ENCODE assay signal across 14 mouse cellular contexts in the genomic region with DNA sequence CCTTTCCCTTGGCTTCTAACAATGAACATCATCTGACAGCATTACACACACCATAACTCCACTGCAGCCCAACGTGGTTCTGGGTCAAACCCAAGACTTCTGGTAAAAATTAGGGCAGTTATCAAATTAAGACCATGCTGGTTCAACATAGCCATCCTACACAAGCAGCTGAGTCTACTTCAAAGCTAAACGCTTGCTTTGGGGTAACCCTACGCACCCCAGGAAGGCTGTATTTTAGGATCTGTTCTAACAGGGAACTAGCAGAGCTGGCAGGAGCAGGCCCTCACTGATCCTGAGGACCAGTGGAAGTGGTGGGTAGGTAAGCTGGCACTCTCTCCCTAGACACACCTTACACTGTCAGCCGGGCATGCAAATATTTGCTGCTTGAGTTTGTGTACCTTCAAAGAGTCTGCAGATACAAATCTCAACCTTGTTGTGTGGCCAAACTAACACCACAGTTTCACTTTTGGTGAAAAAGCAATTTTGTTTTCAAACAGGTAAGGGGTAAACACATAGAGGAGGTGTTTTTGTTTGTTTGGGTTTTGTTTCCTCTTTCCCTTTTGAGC. TPM values are rescaled to one million over a fixed set of nuclear protein-coding genes. Genes with fewer than 3 reads are reported as not detected.
DNase-seq lines count a peak whose midpoint lies in the region; ATAC-seq and TF ChIP-seq lines count a peak whose summit lies in the region.
"Had no signal": no experiment of that assay in that cellular context is flagged by ENCODE, and none has a peak within 500 bp of the region (broad histone marks: within the 10 kb centered on the region; RNA-seq: fewer than 3 reads in every experiment).

No protein-coding gene starts in this region.

- intact Hi-C loops in heart, postnatal 10 days (cut with DNase I) = no loop called here

- no peaks in the 10 kb centered on the region for H3K27me3 ChIP-seq in liver, postnatal 0 days (ENCODE audit: insufficient read depth, low read length)
- H3K27me3 ChIP-seq: limb, embryonic 12.5 days; liver, embryonic 15.5 days had no signal

- TF ChIP-seq EP300 in liver, postnatal 0 days (IDR thresholded peaks at IDR 0.05; ENCODE audit: low read depth) = no peak

- no peak for ATAC-seq in liver, postnatal 0 days

- no peaks in the 10 kb centered on the region for H3K9me3 ChIP-seq in liver, postnatal 0 days (ENCODE audit: low read length)
- H3K9me3 ChIP-seq: forebrain, embryonic 10.5 days; limb, embryonic 12.5 days; liver, embryonic 15.5 days had no signal

- 54% methylated on average over 4 of the region's 4 CpGs for WGBS in liver, postnatal 0 days (ENCODE audit: insufficient replicate concordance)

- H3K9ac ChIP-seq in liver, postnatal 0 days (replicated peaks) = no peak overlapping the region
- H3K9ac ChIP-seq: hindbrain, embryonic 14.5 days; limb, embryonic 12.5 days; liver, embryonic 15.5 days had no signal

- TF ChIP-seq CTCF in liver, postnatal 0 days (IDR thresholded peaks at IDR 0.05; ENCODE audit: low read depth) = no peak

- H3K4me1 ChIP-seq in liver, postnatal 0 days (ENCODE audit: insufficient read depth) = peaks cover 7% of the 10 kb centered on the region; the same call in 1 of the 2 replicates
- H3K4me1 ChIP-seq: limb, embryonic 12.5 days; liver, embryonic 15.5 days had no signal

- H3K4me3 ChIP-seq in liver, postnatal 0 days (ENCODE audit: low read depth, low read length) = no peak overlapping the region
- H3K4me3 ChIP-seq: forebrain, embryonic 10.5 days; limb, embryonic 12.5 days; liver, embryonic 15.5 days had no signal

- peak; percentile 51 for DNase-seq in heart, adult 8-10 months (ENCODE audit: low spot score)
- no peak for DNase-seq in heart, postnatal 10 days
- no peak for DNase-seq in liver, postnatal 0 days
- no peak for DNase-seq in liver
- peak; percentile 13 for DNase-seq in urinary bladder, postnatal 14 days (ENCODE audit: low spot score)
- no peak for DNase-seq in urinary bladder, adult 2 months (ENCODE audit: low spot score)
- DNase-seq in right cerebral cortex, postnatal 4 days = no peak
- DNase-seq: cerebellum, adult 8-10 months; kidney, postnatal 36 days; thymus, postnatal 25 days had no signal

- no peak overlapping the region for H3K4me2 ChIP-seq in liver, postnatal 0 days (ENCODE audit: low read depth, low read length)
- H3K4me2 ChIP-seq: hindbrain, embryonic 14.5 days; limb, embryonic 12.5 days; liver, embryonic 15.5 days had no signal

- 0 out of 2 replicates have a peak overlapping the region, but pooled peaks have one; percentile 26 for H3K27ac ChIP-seq in liver, postnatal 0 days (ENCODE audit: low read depth)
- H3K27ac ChIP-seq: forebrain, embryonic 10.5 days; hindbrain, embryonic 14.5 days; limb, embryonic 12.5 days; liver, embryonic 15.5 days had no signal

- H3K36me3 ChIP-seq in liver, postnatal 0 days (replicated peaks; ENCODE audit: insufficient read depth, low read length) = no peaks in the 10 kb centered on the region
- H3K36me3 ChIP-seq: forebrain, embryonic 10.5 days; limb, embryonic 12.5 days; liver, embryonic 15.5 days had no signal

RNA-seq across cellular contexts. Expression of a gene that starts 36.7 kb away (rescaled TPM):
- total RNA-seq in heart, adult 8-10 months (2022) = 10 to 100 TPM; 21.7 to 24.0 (median 23.2) TPM
- 10 to 100 TPM; 20.8 to 21.6 TPM for total RNA-seq in heart, postnatal 10 days (2021)
- 0.80 and 0.94 TPM in 2 replicates for polyA plus RNA-seq in liver, postnatal 0 days (2015; fragmentation: Nextera tagmentation; extraction: Ambion mirVana)
- 10.1 and 12.1 TPM in 2 replicates for polyA plus RNA-seq in urinary bladder, adult 2 months (2012; rRNA removed)

Comparison
In these comparisons a context has a peak if more than half of its experiments do, and no peak if none do; other contexts are left out.
1. DNase-seq: peak in heart, adult 8-10 months (single experiment) and urinary bladder, postnatal 14 days (single experiment); none in heart, postnatal 10 days (0 of 2), liver, postnatal 0 days (single experiment), liver (single experiment), urinary bladder, adult 2 months (single experiment) and right cerebral cortex, postnatal 4 days (single experiment).